ENCODE assay signal across 23 mouse cellular contexts in the genomic region with DNA sequence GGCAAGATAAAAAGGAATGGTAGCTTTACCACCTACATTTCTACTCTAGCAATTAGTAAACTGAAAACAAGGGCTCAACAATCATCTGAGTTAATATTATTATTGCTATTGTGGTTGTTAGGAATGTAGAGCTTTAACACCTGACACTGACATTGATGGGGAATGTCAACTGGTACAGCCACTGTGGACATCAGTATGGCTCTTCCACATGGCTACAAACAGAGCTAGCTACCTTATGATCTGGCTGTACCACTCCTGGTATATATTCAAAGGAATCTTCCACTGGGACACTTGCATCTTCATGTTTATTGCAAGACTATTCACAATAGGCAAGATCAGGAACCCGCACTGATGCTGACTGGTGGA.
A peak's percentile ranks its signal among the peaks of the same experiment; 100 is the strongest.
DNase-seq lines count a peak whose midpoint lies in the region; ATAC-seq and TF ChIP-seq lines count a peak whose summit lies in the region.
"Had no signal": no experiment of that assay in that cellular context is flagged by ENCODE, and none has a peak within 500 bp of the region (broad histone marks: within the 10 kb centered on the region; RNA-seq: fewer than 3 reads in every experiment).

No protein-coding gene starts in this region.

- ATAC-seq in lung, embryonic 14.5 days (ENCODE audit: insufficient read depth), result no peak
- ATAC-seq: hindbrain, postnatal 0 days; intestine, embryonic 15.5 days; midbrain, embryonic 16.5 days had no signal

- H3K27me3 ChIP-seq in lung, embryonic 14.5 days (ENCODE audit: insufficient read depth, low read length), result no peaks in the 10 kb centered on the region
- no peaks in the 10 kb centered on the region for H3K27me3 ChIP-seq in thymus, adult 2 months (ENCODE audit: control insufficient read depth, insufficient read depth, low read length)
- H3K27me3 ChIP-seq: embryonic facial prominence, embryonic 15.5 days; intestine, embryonic 15.5 days; liver, embryonic 13.5 days; neural tube, embryonic 13.5 days had no signal

- no peak overlapping the region for H3K4me3 ChIP-seq in lung, embryonic 14.5 days (ENCODE audit: low read depth, low read length)
- H3K4me3 ChIP-seq in thymus, adult 2 months (ENCODE audit: control insufficient read depth, insufficient read depth, low read length), result no peak overlapping the region
- H3K4me3 ChIP-seq: embryonic facial prominence, embryonic 15.5 days; intestine, embryonic 15.5 days; layer of hippocampus, adult 2 months; liver, embryonic 13.5 days; neural tube, embryonic 13.5 days had no signal

- 91% methylated on average over 1 of the region's 1 CpGs for WGBS in lung, embryonic 14.5 days
- WGBS in thymus, adult 2 months, result 64% methylated on average over 1 of the region's 1 CpGs

- peak; percentile 53 for DNase-seq in heart, adult 11 months
- DNase-seq in heart, adult 18-20 months, result no peak
- no peak for DNase-seq in lung, embryonic 14.5 days
- no peak for DNase-seq in lung, adult 18-20 months
- no peak for DNase-seq in thymus, adult 2 months
- DNase-seq in thymus, postnatal 25 days, result no peak
- no peak for DNase-seq in right cerebral cortex, postnatal 10 days (ENCODE audit: low spot score in 2 of 2)
- DNase-seq: adrenal gland, postnatal 25 days; cerebellum, adult 11-12 months; cerebellum, postnatal 10 days; gastrocnemius, postnatal 10 days; kidney, adult 2 months; kidney, postnatal 36 days; liver, embryonic 13.5 days; lung, adult 2 months had no signal

- TF ChIP-seq CTCF in lung, embryonic 14.5 days (IDR thresholded peaks at IDR 0.05; ENCODE audit: low read depth), result no peak
- no peak for TF ChIP-seq CTCF in thymus, adult 2 months (IDR thresholded peaks at IDR 0.05; ENCODE audit: borderline replicate concordance, control insufficient read depth, extremely low read depth, insufficient read depth, low read length, poor library complexity)

- no peak overlapping the region for H3K27ac ChIP-seq in lung, embryonic 14.5 days (ENCODE audit: low read depth)
- H3K27ac ChIP-seq in thymus, adult 2 months (ENCODE audit: control insufficient read depth, insufficient read depth, low read length), result peak overlapping the region; percentile 50
- H3K27ac ChIP-seq: embryonic facial prominence, embryonic 15.5 days; hindbrain, postnatal 0 days; intestine, embryonic 15.5 days; layer of hippocampus, adult 2 months; liver, embryonic 13.5 days; macrophage had no signal

- H3K36me3 ChIP-seq in lung, embryonic 14.5 days (ENCODE audit: insufficient read depth), result no peaks in the 10 kb centered on the region
- H3K36me3 ChIP-seq in thymus, adult 2 months (ENCODE audit: control insufficient read depth, insufficient read depth, low read length), result no peaks in the 10 kb centered on the region
- H3K36me3 ChIP-seq: embryonic facial prominence, embryonic 15.5 days; intestine, embryonic 15.5 days; liver, embryonic 13.5 days; neural tube, embryonic 13.5 days had no signal

- no peaks in the 10 kb centered on the region for H3K9me3 ChIP-seq in lung, embryonic 14.5 days (ENCODE audit: low read depth, low read length)
- H3K9me3 ChIP-seq: embryonic facial prominence, embryonic 15.5 days; intestine, embryonic 15.5 days; liver, embryonic 13.5 days; neural tube, embryonic 13.5 days had no signal

- 0 out of 2 replicates have a peak overlapping the region, but pooled peaks have one; percentile 26 for H3K4me2 ChIP-seq in lung, embryonic 14.5 days
- H3K4me2 ChIP-seq: embryonic facial prominence, embryonic 15.5 days; heart, embryonic 11.5 days; intestine, embryonic 15.5 days; liver, embryonic 13.5 days; neural tube, embryonic 13.5 days had no signal

- H3K9ac ChIP-seq in lung, embryonic 14.5 days, result no peak overlapping the region
- H3K9ac ChIP-seq: embryonic facial prominence, embryonic 15.5 days; intestine, embryonic 15.5 days; liver, embryonic 13.5 days; neural tube, embryonic 13.5 days had no signal

- TF ChIP-seq POLR2A in thymus, adult 2 months (IDR thresholded peaks at IDR 0.05; ENCODE audit: control insufficient read depth, extremely low read depth, insufficient read depth, low read length, poor library complexity), result no peak

- peaks cover 17% of the 10 kb centered on the region for H3K4me1 ChIP-seq in lung, embryonic 14.5 days (ENCODE audit: insufficient read depth)
- peaks cover 14% of the 10 kb centered on the region for H3K4me1 ChIP-seq in thymus, adult 2 months (replicated peaks; ENCODE audit: control insufficient read depth, insufficient read depth, low read length)
- H3K4me1 ChIP-seq: intestine, embryonic 15.5 days; liver, embryonic 13.5 days had no signal
